Mouse (Mus musculus): Measurements from ENCODE around the gene Olfr557. TPM values are rescaled to one million over a fixed set of nuclear protein-coding genes. Genes with fewer than 3 reads are reported as not detected.

Olfr557 gene
- polyA plus RNA-seq, 1 experiment from 2014 or later = not detected

DNA sequence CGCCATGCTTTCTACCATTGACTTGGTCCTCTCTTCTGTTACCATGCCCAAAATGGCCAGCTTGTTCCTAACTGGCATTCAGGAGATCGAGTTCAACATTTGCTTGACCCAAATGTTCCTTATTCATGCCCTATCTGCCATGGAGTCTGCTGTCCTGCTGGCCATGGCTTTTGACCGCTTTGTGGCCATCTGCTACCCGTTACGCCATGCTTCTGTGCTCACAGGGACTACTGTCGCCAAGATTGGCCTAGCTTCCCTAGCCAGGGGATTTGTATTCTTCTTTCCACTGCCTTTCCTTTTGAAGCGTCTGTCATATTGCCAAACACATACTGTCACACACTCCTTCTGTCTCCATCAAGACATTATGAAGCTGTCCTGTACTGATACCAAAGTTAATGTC, 2.8 kb downstream of the Olfr557 start:
- no peaks in the 10 kb centered on the region for H3K27me3 ChIP-seq (ENCODE audit: insufficient read depth, low read length)
- DNase-seq (no peak), ATAC-seq (ENCODE audit: insufficient read depth) (no peak)
- no peak overlapping the region for H3K4me3 ChIP-seq (ENCODE audit: low read depth, low read length)
- 77% methylated on average over 7 of the region's 7 CpGs for WGBS
- H3K4me1 ChIP-seq (ENCODE audit: insufficient read depth) = no peaks in the 10 kb centered on the region
- H3K9ac ChIP-seq = no peak overlapping the region
- H3K36me3 ChIP-seq (ENCODE audit: insufficient read depth) = no peaks in the 10 kb centered on the region
- TF ChIP-seq CTCF (IDR thresholded peaks at IDR 0.05; ENCODE audit: low read depth) = no peak
- no peaks in the 10 kb centered on the region for H3K9me3 ChIP-seq (ENCODE audit: low read depth, low read length)
- no peak overlapping the region for H3K27ac ChIP-seq (ENCODE audit: low read depth)
- no peak overlapping the region for H3K4me2 ChIP-seq

DNA sequence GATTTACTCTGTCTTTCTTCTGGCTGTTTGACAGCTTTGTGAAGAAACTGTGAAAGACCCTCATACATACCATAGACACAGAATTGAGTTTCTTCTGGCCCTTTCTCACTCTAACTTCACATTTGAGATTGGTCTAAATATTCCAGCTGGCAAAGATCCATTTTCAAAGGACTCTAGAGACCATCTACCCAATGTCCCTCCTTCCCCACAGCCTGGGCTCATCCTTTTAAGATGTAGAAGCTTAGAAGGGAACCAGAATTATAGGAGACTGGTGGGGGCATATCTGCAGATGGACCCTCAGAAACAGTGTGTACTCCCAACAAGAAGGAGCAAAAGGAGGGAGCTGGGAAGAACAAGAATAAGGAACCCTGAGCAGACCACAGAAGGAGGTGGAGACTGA, 6.2 kb downstream of the Olfr557 start, which contains the start of gene Olfr558:
Gene Olfr558 (plus strand): TSS at position 301 of the 400 bp plus-strand sequence.
- H3K4me3 ChIP-seq (ENCODE audit: low read depth, low read length) = no peak within 1 kb of the TSS
- H3K27ac ChIP-seq (ENCODE audit: low read depth) = no peak within 1 kb of the TSS
- H3K4me2 ChIP-seq = no peak within 1 kb of the TSS
- no peaks in the 10 kb centered on the region for H3K9me3 ChIP-seq (ENCODE audit: low read depth, low read length)
- no peaks in the 10 kb centered on the region for H3K36me3 ChIP-seq (ENCODE audit: insufficient read depth)
- H3K9ac ChIP-seq = no peak within 1 kb of the TSS
- DNase-seq (no peak), ATAC-seq (ENCODE audit: insufficient read depth) (no peak)
- no peak for TF ChIP-seq CTCF (IDR thresholded peaks at IDR 0.05; ENCODE audit: low read depth)
- no peaks in the 10 kb centered on the region for H3K4me1 ChIP-seq (ENCODE audit: insufficient read depth)
- no peaks in the 10 kb centered on the region for H3K27me3 ChIP-seq (ENCODE audit: insufficient read depth, low read length)

DNA sequence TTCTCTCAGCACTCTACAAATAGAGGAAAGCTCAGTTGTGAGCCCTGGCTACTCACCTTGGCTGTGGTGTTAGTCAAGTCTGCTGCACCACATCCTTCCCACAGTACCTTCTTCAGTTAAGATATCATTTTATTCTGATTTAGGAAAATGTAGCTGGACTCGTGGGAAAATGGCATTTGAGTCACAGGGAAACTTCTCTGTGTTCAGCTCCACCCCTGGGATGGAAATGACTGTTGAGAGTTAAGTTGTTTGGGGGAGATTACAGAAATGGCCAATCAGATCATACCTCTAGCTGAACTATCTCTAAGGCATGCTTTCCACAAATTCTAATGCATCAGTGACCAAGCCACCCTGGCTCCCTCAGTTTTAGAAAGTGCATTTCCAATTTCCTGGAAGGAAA, 23.3 kb downstream of the Olfr557 start, which contains the start of gene Olfr33:
Gene Olfr33 (minus strand): TSS at position 101 of the 400 bp plus-strand sequence.
- WGBS = 36% methylated on average over 1 of the region's 1 CpGs

DNA sequence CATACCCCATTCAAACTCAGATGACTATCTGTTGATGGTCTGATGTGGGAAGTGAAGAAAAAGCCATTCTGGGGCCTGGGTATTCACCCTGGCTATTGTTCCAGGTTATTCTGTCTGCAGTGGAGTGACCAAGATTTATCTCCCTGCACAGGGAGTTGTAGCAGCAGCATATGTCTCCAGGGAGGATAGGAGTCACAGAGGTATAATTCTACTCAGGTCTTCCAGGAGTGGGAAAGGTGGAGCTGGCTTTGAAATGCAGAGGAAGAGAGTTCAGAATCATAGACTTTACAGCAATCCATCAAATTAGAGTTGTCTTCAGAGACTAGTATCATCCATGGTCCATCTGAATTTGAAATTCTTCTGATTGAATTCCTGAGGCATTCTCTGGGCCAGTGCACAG, 31.7 kb downstream of the Olfr557 start, which contains the start of gene Olfr559:
Gene Olfr559 (minus strand): TSS at position 101 of the 400 bp plus-strand sequence.
- Histone ChIP-seq H3K4me3 (ENCODE audit: low read depth, low read length) (no peak within 1 kb of the TSS), H3K9me3 (ENCODE audit: low read depth, low read length) (no peaks in the 10 kb centered on the region), H3K4me2 (no peak within 1 kb of the TSS), H3K9ac (no peak within 1 kb of the TSS), H3K4me1 (ENCODE audit: insufficient read depth) (no peaks in the 10 kb centered on the region), H3K27ac (ENCODE audit: low read depth) (no peak within 1 kb of the TSS), H3K36me3 (ENCODE audit: insufficient read depth) (no peaks in the 10 kb centered on the region), H3K27me3 (ENCODE audit: insufficient read depth, low read length) (no peaks in the 10 kb centered on the region)
- ATAC-seq (ENCODE audit: insufficient read depth) (no peak), DNase-seq (no peak)
- TF ChIP-seq CTCF (IDR thresholded peaks at IDR 0.05; ENCODE audit: low read depth) = no peak

More for the DNA sequence above, 23.3 kb downstream of the Olfr557 start, which contains the start of gene Olfr33:
- no peak for TF ChIP-seq CTCF (IDR thresholded peaks at IDR 0.05; ENCODE audit: low read depth)
- DNase-seq = no peak
- no peak within 1 kb of the TSS for H3K4me2 ChIP-seq
- no peak within 1 kb of the TSS for H3K9ac ChIP-seq
- H3K9me3 ChIP-seq (ENCODE audit: low read depth, low read length) = no peaks in the 10 kb centered on the region
- H3K4me1 ChIP-seq (ENCODE audit: insufficient read depth) = no peaks in the 10 kb centered on the region
- no peaks in the 10 kb centered on the region for H3K36me3 ChIP-seq (ENCODE audit: insufficient read depth)
- ATAC-seq (ENCODE audit: insufficient read depth) = no peak
- no peaks in the 10 kb centered on the region for H3K27me3 ChIP-seq (ENCODE audit: insufficient read depth, low read length)
- no peak within 1 kb of the TSS for H3K4me3 ChIP-seq (ENCODE audit: low read depth, low read length)
- H3K27ac ChIP-seq (ENCODE audit: low read depth) = no peak within 1 kb of the TSS

- Histone ChIP-seq H3K27ac (ENCODE audit: low read depth) (no peak overlapping the region), H3K27me3 (ENCODE audit: insufficient read depth, low read length) (no peaks in the 10 kb centered on the region), H3K4me3 (ENCODE audit: low read depth, low read length) (no peak overlapping the region), H3K9ac (no peak overlapping the region), H3K36me3 (ENCODE audit: insufficient read depth) (no peaks in the 10 kb centered on the region), H3K9me3 (ENCODE audit: low read depth, low read length) (no peaks in the 10 kb centered on the region), H3K4me2 (no peak overlapping the region), H3K4me1 (ENCODE audit: insufficient read depth) (no peaks in the 10 kb centered on the region)
- TF ChIP-seq CTCF (IDR thresholded peaks at IDR 0.05; ENCODE audit: low read depth) = no peak
- 20% methylated on average over 1 of the region's 1 CpGs for WGBS
- ATAC-seq (ENCODE audit: insufficient read depth) = no peak
- DNase-seq = no peak
Observed at GRCm38 (mm10) chr7:102733793-102734192, 38.1 kb downstream of the Olfr557 start.

GRCm38 (mm10) chr7:102737705-102738104, 42.0 kb downstream of the Olfr557 start:
- no peaks in the 10 kb centered on the region for H3K4me1 ChIP-seq (ENCODE audit: insufficient read depth)
- DNase-seq (no peak), ATAC-seq (ENCODE audit: insufficient read depth) (no peak)
- no peaks in the 10 kb centered on the region for H3K27me3 ChIP-seq (ENCODE audit: insufficient read depth, low read length)
- no peak overlapping the region for H3K4me2 ChIP-seq
- H3K27ac ChIP-seq (ENCODE audit: low read depth) = no peak overlapping the region
- no peak overlapping the region for H3K4me3 ChIP-seq (ENCODE audit: low read depth, low read length)
- no peaks in the 10 kb centered on the region for H3K9me3 ChIP-seq (ENCODE audit: low read depth, low read length)
- no peak overlapping the region for H3K9ac ChIP-seq
- TF ChIP-seq CTCF (IDR thresholded peaks at IDR 0.05; ENCODE audit: low read depth) = no peak
- no peaks in the 10 kb centered on the region for H3K36me3 ChIP-seq (ENCODE audit: insufficient read depth)
- 51% methylated on average over 2 of the region's 2 CpGs for WGBS

Other genes starting within 250 kb of the Olfr557 start
- gene Olfr543, start 214.2 kb upstream of the Olfr557 start, polyA plus RNA-seq (2014; fragmentation: Nextera tagmentation; extraction: Ambion mirVana) = 0.37 and 0.45 TPM in 2 replicates
- 0.11 TPM in 2 replicates for gene Olfr544, start 207.6 kb upstream of the Olfr557 start, polyA plus RNA-seq (2014; fragmentation: Nextera tagmentation; extraction: Ambion mirVana)
- not detected in 2 replicates for gene Olfr545, start 196.3 kb upstream of the Olfr557 start, polyA plus RNA-seq (2014; fragmentation: Nextera tagmentation; extraction: Ambion mirVana)
- gene Olfr547, start 161.2 kb upstream of the Olfr557 start, polyA plus RNA-seq (2014; fragmentation: Nextera tagmentation; extraction: Ambion mirVana) = not detected in 2 replicates
- not detected in 2 replicates for gene Olfr548-ps1, start 155.0 kb upstream of the Olfr557 start, polyA plus RNA-seq (2014; fragmentation: Nextera tagmentation; extraction: Ambion mirVana)
- not detected in 2 replicates for gene Olfr549, start 146.0 kb upstream of the Olfr557 start, polyA plus RNA-seq (2014; fragmentation: Nextera tagmentation; extraction: Ambion mirVana)
- gene Trim21, start 130.4 kb upstream of the Olfr557 start, polyA plus RNA-seq (2014; fragmentation: Nextera tagmentation; extraction: Ambion mirVana) = 0.36 and 0.62 TPM in 2 replicates
- gene Olfr550, start 124.5 kb upstream of the Olfr557 start, polyA plus RNA-seq (2014; fragmentation: Nextera tagmentation; extraction: Ambion mirVana) = not detected in 2 replicates
- not detected in 2 replicates for gene Olfr551, start 104.0 kb upstream of the Olfr557 start, polyA plus RNA-seq (2014; fragmentation: Nextera tagmentation; extraction: Ambion mirVana)
- not detected in 2 replicates for gene Olfr552, start 98.1 kb upstream of the Olfr557 start, polyA plus RNA-seq (2014; fragmentation: Nextera tagmentation; extraction: Ambion mirVana)
- gene Olfr553, start 77.7 kb upstream of the Olfr557 start, polyA plus RNA-seq (2014; fragmentation: Nextera tagmentation; extraction: Ambion mirVana) = not detected in 2 replicates
- gene Olfr554, start 57.5 kb upstream of the Olfr557 start, polyA plus RNA-seq (2014; fragmentation: Nextera tagmentation; extraction: Ambion mirVana) = not detected in 2 replicates
- not detected in 2 replicates for gene Olfr555, start 37.1 kb upstream of the Olfr557 start, polyA plus RNA-seq (2014; fragmentation: Nextera tagmentation; extraction: Ambion mirVana)
- not detected in 2 replicates for gene Olfr556, start 31.0 kb upstream of the Olfr557 start, polyA plus RNA-seq (2014; fragmentation: Nextera tagmentation; extraction: Ambion mirVana)
- 13.7 and 16.1 TPM in 2 replicates for gene Trim68, start 8.6 kb upstream of the Olfr557 start, polyA plus RNA-seq (2014; fragmentation: Nextera tagmentation; extraction: Ambion mirVana)
- 0.12 TPM in 1 of 2 replicates, not detected in the other for gene Olfr558, start 6.3 kb downstream of the Olfr557 start, polyA plus RNA-seq (2014; fragmentation: Nextera tagmentation; extraction: Ambion mirVana)
- not detected in 2 replicates for gene Olfr33, start 23.2 kb downstream of the Olfr557 start, polyA plus RNA-seq (2014; fragmentation: Nextera tagmentation; extraction: Ambion mirVana)
- gene Olfr559, start 31.6 kb downstream of the Olfr557 start, polyA plus RNA-seq (2014; fragmentation: Nextera tagmentation; extraction: Ambion mirVana) = not detected in 2 replicates
- not detected in 2 replicates for gene Olfr560, start 63.5 kb downstream of the Olfr557 start, polyA plus RNA-seq (2014; fragmentation: Nextera tagmentation; extraction: Ambion mirVana)
- gene Olfr78, start 63.6 kb downstream of the Olfr557 start, polyA plus RNA-seq (2014; fragmentation: Nextera tagmentation; extraction: Ambion mirVana) = 0.09 and 0.12 TPM in 2 replicates
- gene Olfr561, start 75.3 kb downstream of the Olfr557 start, polyA plus RNA-seq (2014; fragmentation: Nextera tagmentation; extraction: Ambion mirVana) = not detected in 2 replicates
- gene Olfr564, start 107.6 kb downstream of the Olfr557 start, polyA plus RNA-seq (2014; fragmentation: Nextera tagmentation; extraction: Ambion mirVana) = not detected in 2 replicates
- gene Olfr566, start 162.9 kb downstream of the Olfr557 start, polyA plus RNA-seq (2014; fragmentation: Nextera tagmentation; extraction: Ambion mirVana) = not detected in 2 replicates
- not detected in 2 replicates for gene Olfr568, start 181.2 kb downstream of the Olfr557 start, polyA plus RNA-seq (2014; fragmentation: Nextera tagmentation; extraction: Ambion mirVana)
- gene Olfr569, start 195.0 kb downstream of the Olfr557 start, polyA plus RNA-seq (2014; fragmentation: Nextera tagmentation; extraction: Ambion mirVana) = not detected in 2 replicates
- not detected in 2 replicates for gene Olfr570, start 198.7 kb downstream of the Olfr557 start, polyA plus RNA-seq (2014; fragmentation: Nextera tagmentation; extraction: Ambion mirVana)
- not detected in 2 replicates for gene Olfr571, start 221.6 kb downstream of the Olfr557 start, polyA plus RNA-seq (2014; fragmentation: Nextera tagmentation; extraction: Ambion mirVana)
- gene Olfr572, start 228.5 kb downstream of the Olfr557 start, polyA plus RNA-seq (2014; fragmentation: Nextera tagmentation; extraction: Ambion mirVana) = not detected in 2 replicates
- gene Olfr573-ps1, start 246.7 kb downstream of the Olfr557 start, polyA plus RNA-seq (2014; fragmentation: Nextera tagmentation; extraction: Ambion mirVana) = not detected in 2 replicates

All from lung, embryonic 14.5 days (tissue).